Mouse (Mus musculus): ENCODE results near the gene Zfp618. TPM values are rescaled to one million over a fixed set of nuclear protein-coding genes. Genes with fewer than 3 reads are reported as not detected.

The Zfp618 gene
- polyA plus RNA-seq, 1 experiment from 2014 or later, result 39.5 TPM

DNA sequence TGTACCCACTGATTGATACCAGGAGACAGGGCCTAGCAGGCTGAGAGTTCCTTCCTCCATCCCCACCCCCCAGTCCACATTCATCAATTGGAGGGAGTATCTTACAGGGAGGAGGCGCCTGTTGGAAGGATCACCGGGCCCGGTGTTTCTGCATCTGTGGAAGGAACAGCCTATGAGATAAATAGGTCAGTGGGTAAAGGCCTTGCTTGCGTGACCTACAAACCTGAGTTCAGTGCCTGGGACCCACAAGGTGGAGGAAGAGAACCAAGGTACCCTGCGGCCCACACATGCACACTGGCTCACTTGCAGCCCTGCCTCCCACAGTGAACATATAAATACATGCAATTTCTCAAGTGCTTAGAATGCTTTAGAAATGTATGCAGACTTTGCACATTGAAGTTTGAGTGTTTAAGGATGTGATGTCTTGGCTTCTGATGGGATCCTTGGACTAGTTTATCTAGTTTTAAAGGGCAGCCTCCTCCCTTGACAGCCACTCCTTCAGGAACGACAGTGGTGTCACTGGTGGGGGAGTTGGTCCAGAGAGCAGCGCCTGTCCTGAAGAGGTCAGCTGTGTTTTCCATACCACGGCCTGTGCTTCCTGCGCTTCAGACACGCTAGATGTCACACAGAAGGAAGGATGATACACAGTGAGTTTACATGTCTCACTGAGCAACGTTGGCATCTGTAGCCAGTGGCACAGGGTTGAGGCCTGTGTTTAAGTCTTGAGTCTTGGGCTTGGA, 35.1 kb downstream of the Zfp618 start:
- WGBS, result 54% methylated on average over 11 of the region's 11 CpGs
- H3K4me1 ChIP-seq, result peaks cover 70% of the 10 kb centered on the region
- no peaks in the 10 kb centered on the region for H3K27me3 ChIP-seq

DNA sequence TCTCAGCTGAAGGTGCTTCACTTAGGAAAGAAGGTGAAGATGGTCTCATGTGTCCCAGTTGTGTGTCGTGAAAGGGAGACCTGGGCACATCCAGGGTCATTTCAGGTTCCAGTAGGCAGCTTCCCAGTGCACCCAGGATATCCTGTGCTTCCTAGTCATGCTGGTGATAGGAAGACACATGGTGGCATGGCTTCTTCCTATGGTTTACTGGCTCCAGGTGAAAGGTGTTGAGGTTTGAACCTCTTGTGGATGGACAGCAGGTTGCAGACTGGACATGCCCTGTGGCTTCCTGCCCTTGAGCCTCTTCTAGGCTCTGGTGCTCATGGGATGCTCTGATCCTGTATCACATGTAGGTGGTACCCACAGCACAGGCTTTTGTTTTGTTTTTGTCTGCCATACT, 37.0 kb downstream of the Zfp618 start:
- 88% methylated on average over 1 of the region's 1 CpGs for WGBS
- H3K4me1 ChIP-seq, result peaks cover 71% of the 10 kb centered on the region
- no peak for ATAC-seq (replicated peaks; ENCODE audit: low FRiP score)
- no peaks in the 10 kb centered on the region for H3K27me3 ChIP-seq
- no peak overlapping the region for H3K4me2 ChIP-seq
- peaks cover 4% of the 10 kb centered on the region; the same call in 1 of the 2 replicates for H3K36me3 ChIP-seq
- no peak overlapping the region for H3K9ac ChIP-seq
- H3K27ac ChIP-seq, result no peak overlapping the region
- no peak overlapping the region for H3K4me3 ChIP-seq (replicated peaks)
- no peaks in the 10 kb centered on the region for H3K9me3 ChIP-seq (replicated peaks)

More for the DNA sequence above, 35.1 kb downstream of the Zfp618 start:
- H3K4me3 ChIP-seq (replicated peaks), result no peak overlapping the region
- no peak overlapping the region for H3K9ac ChIP-seq
- H3K4me2 ChIP-seq, result no peak overlapping the region
- no peaks in the 10 kb centered on the region for H3K9me3 ChIP-seq (replicated peaks)
- H3K36me3 ChIP-seq, result peaks cover 13% of the 10 kb centered on the region
- H3K27ac ChIP-seq, result no peak overlapping the region
- no peak for ATAC-seq (replicated peaks; ENCODE audit: low FRiP score)

DNA sequence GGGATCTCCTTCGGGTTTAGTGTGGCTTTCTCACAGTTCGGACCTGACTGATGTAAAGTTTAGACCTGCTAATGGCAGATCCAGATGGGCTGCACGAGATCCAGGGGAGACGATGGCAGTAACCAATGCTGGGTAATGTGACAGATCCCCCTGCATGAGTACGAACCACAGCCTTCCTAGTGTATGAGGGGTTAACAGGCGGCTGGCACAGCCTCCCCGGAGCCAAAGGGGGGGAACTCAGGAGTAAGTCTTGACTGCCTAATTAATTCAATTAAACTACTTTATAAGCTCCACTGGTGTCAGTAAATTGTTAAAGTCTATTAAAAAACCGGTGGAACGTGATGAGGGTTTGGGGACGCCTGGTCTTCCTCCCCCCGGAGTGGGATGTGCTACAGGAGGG, 39.1 kb downstream of the Zfp618 start:
- Histone ChIP-seq H3K4me3 (replicated peaks) (no peak overlapping the region), H3K36me3 (no peaks in the 10 kb centered on the region), H3K27me3 (no peaks in the 10 kb centered on the region), H3K27ac (no peak overlapping the region), H3K9ac (no peak overlapping the region), H3K4me1 (peaks cover 53% of the 10 kb centered on the region), H3K4me2 (no peak overlapping the region), H3K9me3 (replicated peaks) (no peaks in the 10 kb centered on the region)
- ATAC-seq (replicated peaks; ENCODE audit: low FRiP score), result no peak
- 76% methylated on average over 11 of the region's 11 CpGs for WGBS

DNA sequence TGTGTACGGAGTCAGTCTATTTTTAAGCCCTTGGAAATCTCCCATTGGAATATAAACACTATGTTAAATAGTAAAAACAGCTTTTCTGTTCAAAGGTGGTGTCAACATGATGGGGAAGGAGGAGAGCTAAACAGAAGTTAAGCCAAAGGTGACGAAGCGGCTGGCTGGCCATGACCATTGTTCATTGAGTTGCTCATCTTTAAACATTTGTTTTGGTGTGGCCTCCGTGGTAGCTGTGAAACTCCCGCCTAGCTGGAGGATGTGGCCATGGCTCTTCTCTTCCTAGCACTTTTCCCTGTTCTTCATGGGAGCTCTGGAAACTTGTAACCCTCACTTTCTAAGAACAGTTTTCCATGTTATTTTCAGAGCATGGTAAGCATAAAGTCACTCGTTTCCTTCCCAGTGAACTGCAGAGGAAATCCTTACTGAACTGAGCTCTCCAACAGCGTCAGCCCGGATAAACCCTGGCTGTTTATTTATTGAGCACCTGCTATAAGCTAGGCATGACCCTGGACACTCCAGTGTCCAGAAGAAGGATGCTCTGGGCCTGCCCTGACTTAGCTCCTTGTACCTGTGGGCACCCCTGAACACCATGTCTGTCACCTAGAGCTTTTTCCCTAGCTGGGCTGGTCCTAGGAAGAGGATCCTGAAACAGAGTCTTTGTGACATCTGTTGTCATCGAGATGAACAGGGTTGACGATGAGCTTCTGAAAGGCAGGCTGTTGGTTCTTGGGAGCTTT, 40.2 kb downstream of the Zfp618 start:
- Histone ChIP-seq H3K4me1 (peaks cover 45% of the 10 kb centered on the region), H3K36me3 (no peaks in the 10 kb centered on the region), H3K4me3 (replicated peaks) (no peak overlapping the region), H3K4me2 (no peak overlapping the region), H3K9me3 (replicated peaks) (no peaks in the 10 kb centered on the region), H3K9ac (no peak overlapping the region), H3K27me3 (no peaks in the 10 kb centered on the region), H3K27ac (0 out of 2 replicates have a peak overlapping the region, but pooled peaks have one; percentile 27)
- ATAC-seq (replicated peaks; ENCODE audit: low FRiP score), result no peak
- 67% methylated on average over 10 of the region's 10 CpGs for WGBS

GRCm38 (mm10) chr4:63006198-63007155, 41.1 kb downstream of the Zfp618 start:
- ATAC-seq (replicated peaks; ENCODE audit: low FRiP score), result no peak
- Histone ChIP-seq H3K9ac (no peak overlapping the region), H3K9me3 (replicated peaks) (no peaks in the 10 kb centered on the region), H3K36me3 (no peaks in the 10 kb centered on the region), H3K27me3 (no peaks in the 10 kb centered on the region), H3K27ac (0 out of 2 replicates have a peak overlapping the region, but pooled peaks have one; percentile 27), H3K4me3 (replicated peaks) (no peak overlapping the region), H3K4me1 (peaks cover 43% of the 10 kb centered on the region), H3K4me2 (no peak overlapping the region)
- 54% methylated on average over 7 of the region's 7 CpGs for WGBS

DNA sequence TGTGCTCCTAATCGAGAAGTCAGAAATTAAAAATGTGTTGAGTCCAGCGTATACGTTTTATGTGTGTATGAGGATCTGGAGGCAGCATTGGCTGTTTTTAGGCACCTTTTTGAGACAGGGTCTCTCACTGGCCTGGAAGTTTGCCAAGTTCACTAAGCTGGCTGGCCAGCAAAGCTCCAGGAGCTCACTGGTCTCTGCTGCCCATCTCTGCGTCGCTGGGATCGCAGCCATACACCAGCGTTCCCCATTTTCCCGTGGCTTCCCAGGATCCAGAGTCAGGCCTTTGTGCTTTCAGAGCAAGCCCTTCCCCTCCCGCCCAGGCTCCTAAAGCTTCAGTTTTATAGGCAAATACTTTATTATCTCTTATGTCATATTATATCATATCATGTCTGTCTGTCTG, 42.8 kb downstream of the Zfp618 start:
- no peak overlapping the region for H3K4me2 ChIP-seq
- H3K36me3 ChIP-seq, result peaks cover 3% of the 10 kb centered on the region; the same call in 1 of the 2 replicates
- H3K9me3 ChIP-seq (replicated peaks), result no peaks in the 10 kb centered on the region
- peaks cover 39% of the 10 kb centered on the region for H3K4me1 ChIP-seq
- no peak overlapping the region for H3K9ac ChIP-seq
- WGBS, result 90% methylated on average over 9 of the region's 9 CpGs
- no peak overlapping the region for H3K27ac ChIP-seq
- no peaks in the 10 kb centered on the region for H3K27me3 ChIP-seq
- no peak for ATAC-seq (replicated peaks; ENCODE audit: low FRiP score)
- H3K4me3 ChIP-seq (replicated peaks), result no peak overlapping the region

DNA sequence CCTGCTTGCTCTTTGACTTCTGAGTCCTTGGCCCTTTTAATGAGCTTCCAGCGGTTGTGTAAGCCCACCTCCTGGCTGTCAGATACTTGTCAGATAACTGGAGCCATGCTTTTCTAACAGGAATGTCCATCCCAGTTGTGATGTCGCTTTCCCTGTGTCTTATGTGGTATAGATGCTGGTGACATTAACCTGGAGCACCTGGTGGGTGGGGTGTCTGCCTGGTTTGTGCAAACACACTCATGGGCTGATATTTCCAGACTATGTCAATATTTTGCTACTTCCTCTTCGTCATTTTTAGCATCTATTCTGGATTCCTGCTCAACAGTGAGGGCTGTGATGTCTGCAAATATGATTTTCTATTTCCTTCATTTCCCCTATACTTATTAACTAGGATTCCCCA, 43.4 kb downstream of the Zfp618 start:
- 80% methylated on average over 3 of the region's 3 CpGs for WGBS
- H3K27ac ChIP-seq, result no peak overlapping the region
- H3K9me3 ChIP-seq (replicated peaks), result no peaks in the 10 kb centered on the region
- H3K4me2 ChIP-seq, result no peak overlapping the region
- peaks cover 39% of the 10 kb centered on the region for H3K4me1 ChIP-seq
- no peak for ATAC-seq (replicated peaks; ENCODE audit: low FRiP score)
- H3K9ac ChIP-seq, result no peak overlapping the region
- peaks cover 6% of the 10 kb centered on the region; the same call in 1 of the 2 replicates for H3K36me3 ChIP-seq
- H3K4me3 ChIP-seq (replicated peaks), result no peak overlapping the region
- no peaks in the 10 kb centered on the region for H3K27me3 ChIP-seq

GRCm38 (mm10) chr4:63009821-63010220, 44.4 kb downstream of the Zfp618 start:
- Histone ChIP-seq H3K4me1 (peaks cover 31% of the 10 kb centered on the region), H3K4me2 (no peak overlapping the region), H3K27ac (no peak overlapping the region), H3K27me3 (no peaks in the 10 kb centered on the region), H3K9ac (no peak overlapping the region), H3K4me3 (replicated peaks) (no peak overlapping the region), H3K36me3 (peaks cover 6% of the 10 kb centered on the region; the same call in 1 of the 2 replicates), H3K9me3 (replicated peaks) (no peaks in the 10 kb centered on the region)
- ATAC-seq (replicated peaks; ENCODE audit: low FRiP score), result no peak
- WGBS, result 74% methylated on average over 1 of the region's 1 CpGs

DNA sequence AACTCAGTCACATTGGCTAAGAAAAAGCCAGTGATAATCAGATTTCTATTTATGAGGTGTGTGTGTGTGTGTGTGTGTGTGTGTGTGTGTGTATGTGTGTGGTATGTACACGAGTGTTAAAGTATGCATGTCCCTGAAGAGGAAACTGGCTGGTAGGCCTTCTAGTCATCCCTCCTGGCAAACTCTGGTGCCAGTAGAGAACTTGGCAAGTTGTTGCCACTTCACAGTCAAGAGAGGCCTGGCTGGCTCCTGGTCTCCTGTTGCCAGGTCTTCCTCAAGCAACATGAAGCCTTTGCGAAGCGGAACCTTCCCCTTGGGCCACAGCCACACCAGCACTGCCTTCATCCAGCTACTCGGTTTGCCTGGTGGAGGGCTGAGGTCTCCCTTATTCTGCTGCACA, 44.9 kb downstream of the Zfp618 start:
- Histone ChIP-seq H3K4me3 (replicated peaks) (no peak overlapping the region), H3K36me3 (peaks cover 6% of the 10 kb centered on the region; the same call in 1 of the 2 replicates), H3K4me2 (no peak overlapping the region), H3K4me1 (peaks cover 27% of the 10 kb centered on the region), H3K27me3 (no peaks in the 10 kb centered on the region), H3K9me3 (replicated peaks) (no peaks in the 10 kb centered on the region), H3K27ac (no peak overlapping the region), H3K9ac (no peak overlapping the region)
- no peak for ATAC-seq (replicated peaks; ENCODE audit: low FRiP score)
- 84% methylated on average over 4 of the region's 4 CpGs for WGBS

GRCm38 (mm10) chr4:63018616-63019015, 53.2 kb downstream of the Zfp618 start:
- H3K27me3 ChIP-seq, result no peaks in the 10 kb centered on the region
- no peak overlapping the region for H3K27ac ChIP-seq
- H3K36me3 ChIP-seq, result 0 out of 2 replicates have a peak, but pooled peaks cover 3% of the 10 kb centered on the region
- H3K4me2 ChIP-seq, result no peak overlapping the region
- ATAC-seq (replicated peaks; ENCODE audit: low FRiP score), result no peak
- no peak overlapping the region for H3K4me3 ChIP-seq (replicated peaks)
- 91% methylated on average over 10 of the region's 10 CpGs for WGBS
- peaks cover 29% of the 10 kb centered on the region for H3K4me1 ChIP-seq
- no peak overlapping the region for H3K9ac ChIP-seq
- H3K9me3 ChIP-seq (replicated peaks), result no peaks in the 10 kb centered on the region

DNA sequence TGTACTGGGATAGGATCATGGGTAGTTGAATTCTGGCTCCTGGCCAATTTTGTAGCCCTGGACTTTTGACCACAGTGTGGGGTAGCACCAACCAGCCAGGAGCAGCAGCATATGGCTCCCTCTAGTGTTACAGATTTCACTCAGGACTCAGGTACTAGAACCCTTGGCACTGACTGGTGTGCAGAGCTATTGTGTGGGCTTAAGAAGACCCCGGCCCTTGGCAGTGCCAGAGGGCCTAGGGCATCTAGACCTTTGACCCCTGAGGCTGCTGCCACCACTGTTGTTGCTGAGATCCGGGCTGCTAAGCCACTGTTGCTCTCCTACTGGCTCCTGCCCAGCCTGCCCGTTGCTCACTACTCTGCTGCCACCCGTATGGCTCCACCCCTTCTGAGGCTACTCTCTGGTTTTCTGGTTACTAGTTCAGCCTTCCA, 54.1 kb downstream of the Zfp618 start:
- H3K9ac ChIP-seq, result no peak overlapping the region
- H3K27ac ChIP-seq, result 0 out of 2 replicates have a peak overlapping the region, but pooled peaks have one; percentile 28
- 70% methylated on average over 4 of the region's 4 CpGs for WGBS
- no peaks in the 10 kb centered on the region for H3K27me3 ChIP-seq
- no peak overlapping the region for H3K4me3 ChIP-seq (replicated peaks)
- 0 out of 2 replicates have a peak, but pooled peaks cover 3% of the 10 kb centered on the region for H3K36me3 ChIP-seq
- no peaks in the 10 kb centered on the region for H3K9me3 ChIP-seq (replicated peaks)
- H3K4me1 ChIP-seq, result peaks cover 34% of the 10 kb centered on the region
- no peak overlapping the region for H3K4me2 ChIP-seq
- peak; percentile 77 for ATAC-seq (replicated peaks; ENCODE audit: low FRiP score)
